Mouse (Mus musculus) right cerebral cortex, adult 2 months (tissue): Measurements from ENCODE around the gene Cd99l2.

ENCODE experiments used
- DNase-seq, 2 experiments: peaks; one replicate each; pipeline ENCODE4 v3.0.0; 2021 to 2022; ENCODE audit warnings: low spot score in 2 of 2

Cd99l2 gene

GRCm38 (mm10) chrX:71468639-71469295 is 23.9 kb downstream of the Cd99l2 start:
- DNase-seq: no peak

- DNase-seq: no peak
These were observed 25.2 kb downstream of the Cd99l2 start for GRCm38 (mm10) chrX:71467491-71467890.

GRCm38 (mm10) chrX:71465417-71465816 is 27.2 kb downstream of the Cd99l2 start:
- no peak for DNase-seq

GRCm38 (mm10) chrX:71464138-71464826 is 28.4 kb downstream of the Cd99l2 start:
- DNase-seq: peak; percentile 3 to 9

- no peak for DNase-seq
These were observed 36.4 kb downstream of the Cd99l2 start for GRCm38 (mm10) chrX:71456078-71456737.

GRCm38 (mm10) chrX:71442916-71443315 is 49.7 kb downstream of the Cd99l2 start:
- no peak for DNase-seq

GRCm38 (mm10) chrX:71439473-71439872 is 53.2 kb downstream of the Cd99l2 start:
- DNase-seq: no peak

- DNase-seq: no peak
These were observed 57.1 kb downstream of the Cd99l2 start for GRCm38 (mm10) chrX:71435542-71435941.

- DNase-seq: no peak
These were observed 57.8 kb downstream of the Cd99l2 start for GRCm38 (mm10) chrX:71434860-71435259.

- DNase-seq: no peak
These were observed 58.2 kb downstream of the Cd99l2 start for GRCm38 (mm10) chrX:71434448-71434847.

GRCm38 (mm10) chrX:71430900-71431299 is 61.7 kb downstream of the Cd99l2 start:
- DNase-seq: no peak

GRCm38 (mm10) chrX:71427491-71427890 is 65.2 kb downstream of the Cd99l2 start:
- no peak for DNase-seq

GRCm38 (mm10) chrX:71425746-71426519 is 66.7 kb downstream of the Cd99l2 start:
- peak; percentile 85 to 88 for DNase-seq

- DNase-seq: no peak
These were observed 67.8 kb downstream of the Cd99l2 start for GRCm38 (mm10) chrX:71424852-71425251.

- DNase-seq: no peak
These were observed 79.0 kb downstream of the Cd99l2 start for GRCm38 (mm10) chrX:71413616-71414015.

GRCm38 (mm10) chrX:71412776-71413175 is 79.9 kb downstream of the Cd99l2 start:
- no peak for DNase-seq

GRCm38 (mm10) chrX:71408386-71408785 is 84.3 kb downstream of the Cd99l2 start:
- DNase-seq: no peak

GRCm38 (mm10) chrX:71406290-71406689 is 86.4 kb downstream of the Cd99l2 start:
- DNase-seq: no peak

- DNase-seq: no peak
These were observed 96.3 kb downstream of the Cd99l2 start for GRCm38 (mm10) chrX:71396326-71396725.

- peak; percentile 33 to 49 for DNase-seq
These were observed 111.1 kb downstream of the Cd99l2 start for GRCm38 (mm10) chrX:71381571-71381970.

GRCm38 (mm10) chrX:71378435-71378834 is 114.2 kb downstream of the Cd99l2 start:
- no peak for DNase-seq

GRCm38 (mm10) chrX:71376781-71377180 is 115.9 kb downstream of the Cd99l2 start:
- DNase-seq: no peak
